Mouse (Mus musculus): ENCODE measurements around the gene Cd3eap.

Cd3eap gene

DNA sequence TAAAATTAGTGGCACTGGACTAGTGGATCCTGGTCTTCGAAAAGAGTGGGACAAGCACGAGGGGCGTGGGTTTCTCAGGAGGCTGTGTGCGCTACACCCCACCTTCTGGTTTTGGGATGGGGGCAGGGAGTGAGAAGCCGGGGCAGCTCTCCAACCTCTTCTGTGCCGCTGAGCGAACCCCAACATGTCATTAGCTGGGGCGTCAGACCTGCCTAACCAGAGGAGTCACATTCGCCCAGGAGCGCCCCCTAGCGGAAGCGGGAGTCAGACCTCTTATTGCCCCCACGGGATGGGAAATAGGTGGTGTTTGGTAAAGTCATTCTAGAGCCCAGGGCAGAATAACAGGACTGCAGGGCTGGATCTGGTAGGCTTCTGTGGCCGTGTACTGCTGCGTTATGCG, 2.4 kb upstream of the Cd3eap start:
- DNase-seq (ENCODE audit: low read depth), result peak; percentile 94

DNA sequence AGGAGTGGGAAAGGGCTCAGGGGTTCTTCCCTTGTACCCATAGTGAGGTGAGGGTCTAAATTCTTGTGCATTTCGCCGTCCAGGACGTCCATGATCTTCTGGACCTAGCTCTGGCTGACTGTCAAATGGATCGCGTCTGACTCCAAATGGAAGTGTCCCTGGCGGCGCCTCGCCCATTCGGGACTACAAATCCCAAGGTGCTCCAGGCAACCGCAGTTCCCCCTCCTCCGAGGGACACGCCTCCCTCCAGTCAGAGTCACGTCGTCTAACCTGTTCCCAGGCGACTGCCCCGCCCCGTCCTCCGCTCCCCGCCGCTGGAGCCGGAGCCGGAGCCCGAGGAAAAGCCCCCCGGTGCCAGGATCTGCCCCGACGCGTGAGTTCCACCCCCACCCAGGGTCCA, 1.7 kb upstream of the Cd3eap start:
- peak; percentile 80 for DNase-seq (ENCODE audit: low read depth)

DNA sequence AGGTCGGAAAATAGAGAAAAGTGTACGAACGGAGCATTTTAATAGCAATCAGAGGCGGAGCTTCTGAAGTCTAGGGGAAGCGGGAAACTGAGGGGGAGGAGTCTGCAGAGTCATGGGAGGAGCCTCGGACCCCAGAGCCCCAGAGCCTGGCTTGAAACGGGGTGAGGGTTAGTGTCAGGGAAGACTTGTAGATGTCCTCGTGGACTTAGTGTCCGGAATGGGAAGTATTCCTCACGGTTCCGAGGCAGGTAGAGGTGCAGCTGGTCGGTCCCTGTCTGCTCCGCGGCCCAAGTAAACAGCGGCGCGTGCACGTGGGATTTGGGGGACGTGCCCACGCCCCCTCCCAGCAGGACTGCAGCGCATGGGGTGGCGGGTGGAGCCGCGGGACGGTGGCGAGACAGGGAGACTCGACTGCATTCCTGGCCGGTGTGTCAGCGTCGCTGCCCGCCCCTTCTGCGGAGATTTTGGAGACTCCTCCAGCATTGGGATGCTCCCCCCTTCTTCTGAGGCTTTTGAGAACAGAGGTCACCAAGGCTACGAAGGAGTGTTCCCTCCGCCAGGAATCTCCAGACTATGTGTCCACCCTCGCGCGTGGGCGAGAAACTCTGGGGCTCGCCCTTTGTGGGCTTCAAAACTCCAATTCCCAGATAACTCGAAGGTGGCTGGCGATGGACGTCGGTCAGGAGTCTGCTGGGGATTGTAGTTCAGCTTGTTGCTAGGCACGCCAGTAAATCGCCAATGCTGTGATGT, 784 bp upstream of the Cd3eap start:
- DNase-seq (ENCODE audit: low read depth), result peak; percentile 49

DNA sequence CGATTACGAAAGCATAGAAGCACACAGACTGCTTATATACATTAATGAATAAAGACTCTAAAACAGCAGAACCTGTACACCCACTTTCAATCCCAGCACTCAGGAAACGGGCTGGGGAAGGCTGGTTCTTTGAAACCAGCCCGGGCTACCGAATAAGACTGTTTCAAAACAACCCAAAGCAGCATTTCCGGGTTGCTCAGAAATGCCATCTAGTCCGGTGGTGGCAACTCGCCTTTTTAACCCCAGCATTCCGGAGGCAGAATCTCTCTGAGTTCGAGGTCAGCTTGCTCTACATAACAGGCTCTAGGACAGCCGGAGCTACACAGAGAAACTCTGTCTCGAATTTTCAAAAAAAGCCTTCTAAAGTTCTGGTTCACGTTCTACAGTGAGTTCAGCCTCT, 649 bp downstream of the Cd3eap start:
- DNase-seq (ENCODE audit: low read depth), result peak; percentile 55

DNA sequence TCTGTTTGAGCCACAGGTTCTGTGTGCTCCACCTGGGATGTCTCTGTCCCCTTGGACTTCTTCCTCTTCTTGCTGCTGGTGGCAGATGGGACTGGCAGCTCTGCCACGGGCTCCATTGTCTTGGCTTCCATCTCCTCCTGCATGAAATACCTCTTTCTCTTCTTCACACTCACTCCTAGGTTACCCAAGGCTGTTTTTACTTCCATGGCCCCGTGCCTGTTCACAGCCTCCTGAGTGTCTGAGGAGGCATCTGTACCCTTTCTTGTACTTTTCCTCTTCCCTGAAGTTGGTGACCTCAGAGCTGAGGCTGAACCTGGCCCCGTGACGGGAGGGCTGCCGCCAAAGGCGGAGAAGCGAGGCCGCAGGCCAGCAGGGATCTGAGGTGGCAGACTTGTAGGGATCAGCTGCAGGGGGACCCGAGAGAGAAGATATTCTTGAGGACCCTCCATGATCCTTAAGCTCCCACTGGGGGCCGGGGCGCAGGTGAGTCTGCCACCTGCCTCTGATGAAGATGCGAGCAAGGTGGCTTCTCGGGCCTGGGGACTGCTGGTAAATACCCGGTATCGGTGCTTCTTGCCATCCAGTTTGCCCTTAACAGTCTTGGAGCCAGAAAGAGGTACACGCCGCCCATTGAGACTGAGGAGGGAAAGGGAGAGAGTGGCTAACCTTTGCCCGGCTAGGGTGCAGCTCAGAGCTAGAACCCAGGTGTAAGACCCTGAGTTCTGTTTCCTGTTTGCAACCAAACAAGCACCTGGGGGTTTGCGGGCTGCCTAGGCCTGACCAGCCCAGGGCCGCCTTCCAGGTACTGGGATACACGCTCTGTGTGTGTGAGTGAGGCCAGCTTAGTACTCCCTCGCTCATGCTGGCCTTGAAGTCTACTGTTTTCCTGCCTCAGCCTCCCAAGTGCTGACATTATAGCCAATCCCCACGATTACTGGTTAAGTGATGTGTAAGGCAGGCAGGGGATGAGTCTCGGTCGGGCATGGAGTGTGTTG, 1.6 kb downstream of the Cd3eap start:
- no peak for DNase-seq (ENCODE audit: low read depth)

DNA sequence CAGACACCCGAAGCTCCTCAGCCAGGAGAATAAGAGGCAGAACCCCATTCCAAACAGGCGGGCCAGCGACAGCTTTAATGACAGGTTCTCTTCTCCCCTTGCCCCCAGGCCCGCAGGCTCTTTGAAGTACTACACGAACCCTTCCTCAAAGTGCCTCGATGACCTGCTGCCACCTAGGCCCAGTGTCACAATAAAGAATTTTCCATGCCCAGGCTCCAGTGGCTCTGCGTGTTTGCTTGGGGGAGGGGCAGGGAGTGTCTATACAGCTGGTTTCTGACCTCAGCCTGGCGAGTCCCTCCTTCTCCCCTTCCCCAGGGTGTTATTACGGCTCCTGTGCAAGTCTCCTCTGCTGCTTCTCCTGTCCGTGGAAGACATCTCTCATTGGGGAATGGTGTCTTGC, 3.0 kb downstream of the Cd3eap start:
- DNase-seq (ENCODE audit: low read depth), result no peak

DNA sequence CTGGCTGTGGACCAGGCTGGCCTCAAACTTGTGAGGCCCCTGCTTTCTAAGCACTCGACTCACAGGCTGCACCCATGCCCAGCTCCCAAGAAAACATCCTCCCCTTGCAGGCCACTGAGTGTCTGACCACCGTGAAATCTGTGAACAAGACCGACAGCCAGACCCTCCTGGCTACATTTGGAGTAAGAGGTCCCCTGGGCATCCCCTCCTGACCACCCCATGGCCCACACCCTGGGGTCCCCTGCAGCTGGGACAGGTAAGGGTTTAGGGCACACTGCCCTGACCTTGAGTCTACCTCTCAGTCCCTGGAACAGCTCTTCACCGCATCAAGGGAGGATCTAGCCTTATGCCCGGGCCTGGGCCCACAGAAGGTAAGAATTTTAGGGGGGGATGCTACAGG, 4.3 kb downstream of the Cd3eap start:
- no peak for DNase-seq (ENCODE audit: low read depth)

DNA sequence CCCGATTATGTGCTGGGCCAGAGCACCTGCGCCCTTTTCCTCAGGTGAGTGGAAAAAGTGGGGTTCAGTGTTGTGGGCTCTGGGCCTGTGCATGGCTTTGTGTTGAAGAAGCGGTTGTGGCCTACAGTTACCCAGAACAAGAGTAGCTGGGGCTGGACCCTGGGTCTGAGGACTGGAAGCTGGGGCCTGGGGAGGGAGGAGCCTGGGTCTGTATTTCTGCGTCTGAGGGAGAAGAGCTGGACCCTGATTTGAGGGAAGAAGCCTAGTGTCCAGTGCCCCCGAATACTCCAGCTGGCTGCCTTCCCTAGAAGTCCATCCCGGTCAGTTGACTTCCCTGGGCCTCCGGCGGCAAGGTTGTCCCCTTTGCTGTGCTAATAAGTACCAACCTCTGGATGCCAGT, 9.1 kb downstream of the Cd3eap start:
- DNase-seq (ENCODE audit: low read depth), result no peak

DNA sequence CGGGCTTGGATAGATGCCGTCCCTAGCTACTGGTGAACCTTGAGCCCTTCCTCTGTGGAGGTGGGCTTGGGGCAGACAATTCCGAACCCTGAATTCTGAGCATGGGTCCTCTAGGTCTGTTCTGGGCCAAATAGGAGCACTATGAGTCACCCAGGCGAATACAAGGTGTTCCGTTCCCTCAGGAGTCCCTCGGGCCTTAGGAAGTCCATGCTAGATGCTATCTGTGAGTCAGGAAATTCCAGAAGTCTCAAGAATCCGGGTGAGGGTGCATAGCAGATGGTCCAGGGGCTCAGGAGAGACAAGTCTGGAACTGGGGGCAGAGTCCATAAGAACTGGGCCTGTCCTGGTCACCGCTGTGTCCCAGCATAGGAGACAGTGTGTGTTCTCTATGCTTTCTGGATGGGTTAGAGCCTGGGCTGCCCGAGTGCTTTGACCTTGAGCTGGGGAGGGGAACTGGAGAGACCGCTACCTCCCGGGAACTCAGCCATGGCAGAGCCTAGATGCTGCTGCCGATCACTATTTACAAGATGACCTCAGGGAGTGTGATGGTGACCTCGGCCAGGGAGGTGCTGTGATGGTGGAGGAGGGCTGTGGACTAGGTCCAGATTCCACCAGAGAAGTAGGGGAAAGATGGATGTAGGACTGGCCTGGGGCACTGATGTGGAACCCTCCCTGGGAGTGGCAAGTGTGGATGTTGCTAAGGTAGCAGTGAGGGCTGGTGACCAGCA, 9.9 kb downstream of the Cd3eap start:
- no peak for DNase-seq (ENCODE audit: low read depth)

DNA sequence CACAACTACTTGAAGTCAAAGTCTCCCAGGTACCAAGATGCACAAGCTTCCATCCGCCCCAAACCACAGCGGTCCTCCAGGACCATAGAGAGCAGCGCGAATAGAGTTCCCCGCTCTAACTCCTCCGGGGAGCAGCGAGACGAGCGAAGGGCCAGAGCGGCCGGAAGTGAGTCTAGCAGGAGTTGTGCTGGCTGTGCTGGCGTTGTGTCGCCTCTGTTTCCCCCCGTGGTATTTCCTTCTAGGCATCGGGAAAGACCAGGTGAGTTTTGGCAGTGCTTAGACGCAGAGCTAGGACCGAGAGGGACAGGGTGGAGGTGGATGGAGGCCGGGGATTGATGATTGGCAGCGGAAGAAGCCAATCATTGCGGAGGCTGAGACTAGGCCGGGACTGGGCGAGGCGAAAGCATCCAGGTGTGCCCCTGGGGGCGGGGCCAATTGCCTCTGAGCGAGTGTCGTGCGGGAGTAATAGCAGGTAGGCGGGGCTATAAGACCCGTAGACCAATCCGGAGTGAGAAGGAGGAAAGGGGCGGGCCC, 14.3 kb downstream of the Cd3eap start:
- peak; percentile 100 for DNase-seq (ENCODE audit: low read depth)

DNA sequence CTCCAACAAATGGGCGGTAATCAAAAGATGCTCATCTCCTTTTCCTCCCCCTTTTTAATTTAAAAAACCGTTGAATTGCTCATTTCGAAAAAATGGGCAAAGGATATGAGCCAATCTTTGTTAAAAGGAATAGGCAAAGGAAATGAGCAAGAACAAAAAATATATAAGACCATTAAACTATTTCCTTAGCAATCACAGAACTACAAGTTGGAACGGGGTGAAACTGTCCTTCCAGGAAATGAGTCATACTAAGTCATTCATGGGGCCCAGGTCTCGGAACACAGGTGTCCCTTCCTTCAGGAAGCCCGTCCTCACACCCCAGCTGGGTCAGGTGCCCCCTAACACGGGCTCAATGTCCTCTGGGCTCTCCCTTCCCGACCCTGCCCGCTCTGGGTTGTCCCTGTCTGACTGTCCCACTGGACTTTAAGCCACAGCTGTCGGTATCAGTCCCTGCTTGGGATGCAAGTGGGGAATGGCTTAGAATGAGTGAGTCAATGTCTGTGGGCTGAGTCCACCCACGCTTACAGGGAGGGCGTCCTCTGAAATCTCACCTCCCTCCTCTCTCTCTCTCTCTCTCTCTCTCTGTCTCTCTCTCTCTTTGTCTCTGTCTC, 14.9 kb downstream of the Cd3eap start, which contains the start of gene Ercc1:
TSS of gene Ercc1 (plus strand) at position 542 of the 611 bp plus-strand sequence.
- DNase-seq (ENCODE audit: low read depth), result peak; percentile 73

DNA sequence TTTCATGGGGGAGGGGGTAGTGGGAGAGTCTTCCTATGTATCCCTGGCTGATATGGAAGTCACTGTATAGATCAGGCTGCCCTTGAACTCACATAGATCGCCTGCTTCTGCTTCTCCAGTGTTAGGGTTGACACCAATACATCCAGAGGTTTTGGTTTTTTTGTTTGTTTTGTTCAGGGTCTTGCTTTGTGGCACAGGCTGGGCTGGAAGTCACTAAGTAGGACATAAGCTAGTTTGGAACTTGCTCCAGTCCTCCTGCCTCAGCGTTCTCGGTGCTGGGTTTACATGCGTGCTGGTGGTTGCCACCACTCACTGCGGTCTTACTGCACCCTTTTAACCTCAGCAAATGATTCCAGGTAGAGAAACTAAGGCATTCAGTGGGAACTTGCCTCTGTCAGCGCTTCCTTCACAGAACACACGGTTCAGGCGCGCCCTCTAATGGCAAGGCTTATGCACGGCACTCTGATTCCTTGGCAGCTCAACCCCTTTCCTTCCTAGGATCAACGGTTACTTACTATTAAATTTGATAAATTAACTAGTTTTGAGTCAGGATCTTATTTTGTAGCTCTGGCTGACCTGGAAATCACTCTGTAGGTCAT, 16.0 kb downstream of the Cd3eap start:
- DNase-seq (ENCODE audit: low read depth), result peak; percentile 93

DNA sequence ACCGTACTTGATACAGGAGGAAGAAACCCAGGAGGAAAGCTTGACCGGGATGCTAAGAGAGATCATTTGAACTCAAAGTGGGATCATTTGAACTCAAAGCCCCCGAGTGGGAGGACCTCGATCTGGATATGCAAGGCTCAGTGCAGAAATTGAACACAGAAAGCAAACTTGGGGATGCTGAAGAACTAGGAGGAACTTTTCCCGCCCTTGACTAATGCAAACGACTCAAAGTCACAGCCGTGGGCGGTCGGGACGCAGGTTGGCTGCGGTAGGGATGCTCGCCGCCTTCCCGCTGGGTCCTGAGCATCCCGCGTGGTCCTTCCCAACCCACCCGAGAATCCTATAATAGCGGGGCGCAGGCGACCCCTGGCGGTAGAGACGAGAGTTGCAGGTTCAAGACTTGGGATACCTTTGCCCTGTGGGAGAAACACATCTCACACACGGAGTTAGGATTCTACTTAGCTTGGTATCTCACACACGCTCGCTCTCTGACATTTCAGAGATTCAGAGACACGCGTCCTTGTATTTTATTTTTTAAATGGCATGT, 16.7 kb downstream of the Cd3eap start:
- peak; percentile 90 for DNase-seq (ENCODE audit: low read depth)

DNA sequence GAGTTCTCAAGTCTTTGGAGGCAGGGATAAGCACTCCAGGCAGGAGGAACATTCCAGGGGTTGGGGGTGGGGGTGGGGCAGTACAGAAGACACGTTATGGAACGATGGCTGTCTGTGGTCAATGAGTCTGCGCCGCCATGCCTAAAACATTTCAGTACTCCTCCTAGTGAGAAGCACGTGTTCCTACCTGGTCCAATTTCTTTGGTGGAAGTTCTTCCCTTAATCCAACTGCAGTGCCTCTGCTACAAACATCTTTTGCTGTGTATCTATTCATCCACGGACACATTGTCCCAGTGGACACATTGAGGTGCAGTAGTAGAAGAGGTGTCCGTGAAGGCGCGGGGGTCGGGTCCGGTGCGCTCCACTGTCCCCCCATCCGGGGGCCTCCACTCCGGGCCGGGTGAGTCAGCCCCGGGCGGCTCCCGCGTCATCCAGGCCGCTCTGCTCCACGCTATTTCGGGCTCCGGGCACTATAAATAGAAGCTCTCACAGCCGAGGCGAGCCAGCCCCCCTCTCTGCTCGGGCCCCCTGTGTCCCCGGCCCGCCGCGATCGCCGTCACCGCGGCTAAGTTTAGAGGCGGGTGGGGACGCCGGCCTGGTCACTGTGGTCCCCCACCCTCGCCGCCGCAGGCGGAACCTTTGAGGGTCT, 17.4 kb downstream of the Cd3eap start:
- DNase-seq (ENCODE audit: low read depth), result peak; percentile 31

DNA sequence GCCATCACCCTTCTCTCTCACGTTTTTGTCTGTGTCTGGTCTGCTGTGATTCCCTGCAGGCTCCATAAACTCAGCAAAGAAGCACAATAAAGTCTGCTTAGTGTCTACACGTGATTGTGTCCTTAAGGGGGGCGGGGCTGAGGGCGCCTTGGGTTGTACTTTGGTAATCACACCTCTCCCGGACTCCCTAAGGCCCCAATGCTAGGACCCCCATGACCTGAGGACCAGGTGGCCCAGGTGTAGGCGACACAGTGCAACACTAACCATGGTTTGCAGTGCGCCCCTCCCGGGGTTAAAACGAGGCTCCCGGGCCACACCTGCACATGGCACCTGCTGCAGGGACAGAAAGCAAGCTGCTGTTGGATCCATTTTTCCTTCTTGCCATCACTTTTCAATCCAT, 18.0 kb downstream of the Cd3eap start:
- peak; percentile 18 for DNase-seq (ENCODE audit: low read depth)

DNA sequence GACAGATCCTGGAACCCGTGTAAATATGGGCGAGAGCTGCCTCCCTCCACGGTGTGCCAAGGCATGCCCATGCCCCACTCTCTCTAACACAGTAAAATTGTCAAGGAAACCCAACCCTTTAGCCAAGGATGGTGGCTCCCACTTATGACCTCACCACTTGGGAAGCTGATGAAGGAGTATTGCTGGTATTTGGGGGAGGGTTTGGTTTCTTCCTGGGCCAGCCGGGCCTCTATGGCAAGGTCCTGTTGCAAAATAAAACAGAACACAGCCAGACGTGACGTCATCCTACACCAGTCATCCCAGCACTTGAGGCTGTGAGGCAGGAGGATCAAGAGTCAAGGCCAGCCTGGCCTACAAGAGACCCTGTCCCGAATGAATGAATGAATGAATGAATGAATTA, 20.7 kb downstream of the Cd3eap start:
- DNase-seq (ENCODE audit: low read depth), result no peak

DNA sequence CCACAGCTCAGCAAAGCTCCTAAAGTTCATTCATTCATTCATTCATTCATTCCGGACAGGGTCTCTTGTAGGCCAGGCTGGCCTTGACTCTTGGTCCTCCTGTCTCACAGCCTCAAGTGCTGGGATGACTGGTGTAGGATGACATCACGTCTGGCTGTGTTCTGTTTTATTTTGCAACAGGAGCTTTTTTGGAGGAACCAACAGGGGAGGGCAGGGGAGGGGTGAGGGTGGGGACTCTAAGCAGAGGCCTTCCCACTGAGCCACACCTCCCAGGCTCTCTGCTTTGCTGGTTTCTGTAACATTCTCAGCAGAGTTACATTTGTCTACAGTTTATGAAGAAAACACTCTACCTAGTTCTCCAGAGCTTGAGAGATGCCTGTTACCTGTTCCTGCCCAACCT, 21.2 kb downstream of the Cd3eap start:
- no peak for DNase-seq (ENCODE audit: low read depth)

DNA sequence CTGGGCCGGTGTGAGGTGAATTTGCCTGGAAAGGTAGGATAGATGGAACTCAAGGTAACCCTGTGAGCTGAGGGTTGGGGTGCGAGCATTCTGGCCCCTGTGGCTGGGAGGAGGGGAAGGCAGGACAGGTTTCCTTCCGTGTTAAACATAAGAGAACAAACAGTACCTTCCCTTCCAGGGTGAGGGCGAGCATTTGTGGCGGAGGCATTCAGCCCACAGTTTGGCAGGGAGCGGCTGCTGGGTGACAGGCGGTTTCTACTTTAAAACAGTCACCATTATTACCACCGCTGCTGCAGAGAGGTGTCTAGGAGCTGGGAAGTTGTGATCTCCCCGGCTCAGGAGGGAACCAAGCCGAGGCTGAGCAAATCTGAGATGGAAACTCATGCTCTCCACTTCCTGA, 22.2 kb downstream of the Cd3eap start:
- no peak for DNase-seq (ENCODE audit: low read depth)

DNA sequence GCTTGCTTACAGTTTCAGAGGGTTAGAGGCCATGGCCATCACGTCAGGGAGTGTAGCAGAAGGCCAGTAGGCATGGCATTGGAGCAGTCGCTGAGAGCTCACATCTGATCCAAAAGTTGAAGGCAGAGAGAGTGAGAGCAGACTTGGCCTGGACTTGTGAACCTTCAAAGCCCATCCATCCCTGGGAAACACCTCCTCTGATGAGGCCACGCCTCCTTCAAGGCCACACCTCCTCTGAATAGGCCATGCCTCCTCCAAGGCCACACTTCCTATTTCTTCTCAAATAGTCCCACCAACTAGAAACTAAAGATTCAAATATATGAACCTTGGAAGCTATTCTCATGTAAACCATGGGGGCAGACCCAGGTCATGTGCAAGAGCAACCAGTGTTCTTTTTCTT, 23.7 kb downstream of the Cd3eap start:
- peak; percentile 60 for DNase-seq (ENCODE audit: low read depth)

DNA sequence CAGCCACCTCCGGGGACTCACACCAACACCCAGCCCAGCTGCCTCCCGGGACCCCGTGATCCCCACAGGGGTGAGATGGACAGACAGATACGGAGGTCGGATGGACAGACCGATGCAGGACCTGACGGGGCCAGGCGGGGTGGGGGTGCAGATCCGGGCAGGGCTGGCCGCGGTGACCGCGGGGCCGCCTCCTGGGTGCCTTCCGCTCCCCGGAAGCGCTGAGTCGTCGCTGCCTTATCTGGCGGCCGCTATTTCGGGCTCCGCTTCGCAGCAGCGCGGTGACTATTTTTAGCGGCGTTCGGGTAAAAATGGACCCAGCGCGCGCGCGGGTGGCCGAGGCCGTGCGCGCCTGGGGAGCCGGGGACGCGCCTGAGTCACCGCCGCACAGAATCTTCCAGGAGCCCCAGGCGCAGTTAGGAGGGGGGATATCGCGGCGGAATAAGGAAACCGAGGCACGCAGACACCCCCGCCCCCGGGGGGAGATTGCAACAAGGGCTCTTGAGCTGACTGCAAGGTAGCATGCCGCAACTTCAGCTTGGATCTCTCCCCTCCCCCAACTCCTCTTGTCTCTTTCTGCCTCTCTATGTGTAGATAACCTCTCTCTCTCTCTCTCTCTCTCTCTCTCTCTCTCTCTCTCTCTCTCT, 26.5 kb downstream of the Cd3eap start:
- peak; percentile 88 for DNase-seq (ENCODE audit: low read depth)

Data from induced T-regulatory cell, adult 2 months (primary cell).